Mouse (Mus musculus) CH12.LX (cell line): ENCODE results near the gene Vmn1r199. TPM values are rescaled to one million over a fixed set of nuclear protein-coding genes. Genes with fewer than 3 reads are reported as not detected.

Source experiments
- DNase-seq: peaks from one replicate; pipeline ENCODE4 v3.0.0-alpha.2; 2013; ENCODE audit errors: extremely low read depth
- H3K27ac ChIP-seq: 2 replicates; pipeline ENCODE4 v1.5.1; 2012; ENCODE audit warnings: low read depth, mild to moderate bottlenecking, control low read depth, moderate library complexity; ENCODE audit not compliant: insufficient read depth
- H3K27me3 ChIP-seq: replicated peaks from 2 replicates; pipeline ENCODE3; 2012; ENCODE audit warnings: inconsistent platforms
- H3K36me3 ChIP-seq, 2 experiments: replicated peaks in 1 of 2; 2 replicates each; pipeline versions ENCODE3 to v1.6.1; 2012; ENCODE audit warnings: inconsistent platforms in 1 of 2, low read length in 1 of 2, mild to moderate bottlenecking in 1 of 2, mixed read lengths in 1 of 2, moderate library complexity in 1 of 2; ENCODE audit not compliant: control insufficient read depth in 1 of 2, insufficient read depth in 1 of 2
- H3K4me1 ChIP-seq, 2 experiments: 2 replicates each; pipeline ENCODE4 v1.6.1; 2012; ENCODE audit warnings: inconsistent platforms in 1 of 2, moderate library complexity in 1 of 2; ENCODE audit not compliant: insufficient read depth in 2 of 2, control insufficient read depth in 1 of 2
- H3K4me2 ChIP-seq: 2 replicates; pipeline ENCODE4 v1.6.1; 2012; ENCODE audit warnings: low read depth, mild to moderate bottlenecking, control low read depth; ENCODE audit not compliant: poor library complexity, insufficient read depth, severe bottlenecking
- H3K4me3 ChIP-seq, 3 experiments: fragments of 150-350 bp in 1 of 3; sonication (generic) in 1 of 3; replicated peaks in 1 of 3; 2 replicates each; pipeline versions ENCODE3 to v1.5.1; 2011 to 2012; ENCODE audit warnings: low read depth in 2 of 3, low read length in 2 of 3, mild to moderate bottlenecking in 2 of 3, moderate library complexity in 2 of 3, control low read depth in 1 of 3, improper control_type of control experiment in 1 of 3, inconsistent platforms in 1 of 3, mixed read lengths in 1 of 3; ENCODE audit not compliant: poor library complexity in 1 of 3
- H3K79me2 ChIP-seq: replicated peaks from 2 replicates; pipeline ENCODE4 v1.6.1; 2012; ENCODE audit warnings: mild to moderate bottlenecking, moderate library complexity; ENCODE audit not compliant: control insufficient read depth, poor library complexity, insufficient read depth, severe bottlenecking; ENCODE audit errors: extremely low read depth
- H3K9ac ChIP-seq: 2 replicates; pipeline ENCODE4 v1.6.1; 2012; ENCODE audit warnings: low read depth, mild to moderate bottlenecking, control low read depth, moderate library complexity; ENCODE audit not compliant: insufficient read depth
- H3K9me3 ChIP-seq: replicated peaks from 2 replicates; pipeline ENCODE3; 2012; ENCODE audit warnings: low read length, inconsistent platforms, mixed read lengths
- EP300 ChIP-seq: IDR thresholded peaks from 2 replicates; pipeline ENCODE4 v1.6.1; 2011; ENCODE audit warnings: low read length, improper control_type of control experiment
- ETS1 ChIP-seq: conservative IDR thresholded peaks from 2 replicates; pipeline ENCODE4 v1.6.1; 2012; ENCODE audit warnings: low read depth, mild to moderate bottlenecking, inconsistent platforms, low read length, improper control_type of control experiment, moderate library complexity
- HCFC1 ChIP-seq: IDR thresholded peaks from 2 replicates; pipeline ENCODE4 v1.6.1; 2012; ENCODE audit warnings: low read depth, mild to moderate bottlenecking, inconsistent platforms, low read length, improper control_type of control experiment
- JUN ChIP-seq: IDR thresholded peaks from 2 replicates; pipeline ENCODE4 v1.6.1; 2011; ENCODE audit warnings: low read depth, mild to moderate bottlenecking, low read length, improper control_type of control experiment, moderate library complexity; ENCODE audit not compliant: insufficient read depth
- JUND ChIP-seq: conservative IDR thresholded peaks from 2 replicates; pipeline ENCODE4 v1.6.1; 2011; ENCODE audit warnings: low read depth, low read length, improper control_type of control experiment
- MAFK ChIP-seq: IDR thresholded peaks from 2 replicates; pipeline ENCODE4 v1.6.1; 2011; ENCODE audit warnings: low read length, improper control_type of control experiment; ENCODE audit not compliant: insufficient replicate concordance
- MAX ChIP-seq: IDR thresholded peaks from 2 replicates; pipeline ENCODE4 v1.6.1; 2011; ENCODE audit warnings: low read length, improper control_type of control experiment
- MEF2A ChIP-seq: IDR thresholded peaks from 2 replicates; pipeline ENCODE4 v1.6.1; 2014; ENCODE audit warnings: low read depth, mild to moderate bottlenecking, inconsistent platforms, low read length, improper control_type of control experiment, borderline replicate concordance
- MXI1 ChIP-seq: IDR thresholded peaks from 2 replicates; pipeline ENCODE4 v1.6.1; 2011; ENCODE audit warnings: mild to moderate bottlenecking, low read depth, low read length, improper control_type of control experiment
- MYC ChIP-seq: IDR thresholded peaks from 2 replicates; pipeline ENCODE4 v1.6.1; 2011; ENCODE audit warnings: low read depth, mild to moderate bottlenecking, improper control_type of control experiment, low read length
- NELFE ChIP-seq: IDR thresholded peaks from 2 replicates; pipeline ENCODE4 v1.6.1; 2011; ENCODE audit warnings: low read depth, low read length, improper control_type of control experiment
- RAD21 ChIP-seq: IDR thresholded peaks from 2 replicates; pipeline ENCODE4 v1.6.1; 2011; ENCODE audit warnings: low read depth, mild to moderate bottlenecking, low read length, improper control_type of control experiment, moderate library complexity
- RCOR1 ChIP-seq: conservative IDR thresholded peaks from 2 replicates; pipeline ENCODE4 v1.6.1; 2012; ENCODE audit warnings: low read depth, mild to moderate bottlenecking, inconsistent platforms, low read length, improper control_type of control experiment
- TBP ChIP-seq: conservative IDR thresholded peaks from 2 replicates; pipeline ENCODE4 v1.6.1; 2011; ENCODE audit warnings: low read depth, low read length, improper control_type of control experiment
- UBTF ChIP-seq: IDR thresholded peaks from 2 replicates; pipeline ENCODE4 v1.6.1; 2012; ENCODE audit warnings: low read depth, mild to moderate bottlenecking, inconsistent platforms, low read length, improper control_type of control experiment, moderate library complexity
- USF1 ChIP-seq: IDR thresholded peaks from 2 replicates; pipeline ENCODE4 v1.6.1; 2014; ENCODE audit warnings: low read depth, mild to moderate bottlenecking, inconsistent platforms, low read length, improper control_type of control experiment
- ZC3H11A ChIP-seq: IDR thresholded peaks from 2 replicates; pipeline ENCODE4 v1.6.1; 2012; ENCODE audit warnings: low read depth, mild to moderate bottlenecking, inconsistent platforms, low read length, improper control_type of control experiment
- ZNF384 ChIP-seq: IDR thresholded peaks from 2 replicates; pipeline ENCODE4 v1.6.1; 2012; ENCODE audit warnings: low read depth, low read length, improper control_type of control experiment, inconsistent platforms
- dilution Hi-C: fragments of 300-500 bp; cut with MboI; formaldehyde crosslinking; loops from 2 replicates; pipeline ENCODE4 v1.14.3; 2020; ENCODE audit warnings: low sequenced_read_pairs; ENCODE audit not compliant: extremely low pct_unique_long_range_greater_than_20kb, extremely low pct_ligation_motif_present
- in situ Hi-C: fragments of 300-500 bp; cut with MboI; formaldehyde crosslinking; loops from 3 replicates; pipeline ENCODE4 v1.14.3; 2019; ENCODE audit warnings: low sequenced_read_pairs, low pct_ligation_motif_present, low pct_unique_long_range_greater_than_20kb, mixed read lengths
- polyA plus RNA-seq: library from polyadenylated mRNA; unstranded; fragments of >175 nt; gene quantifications from 2 replicates; pipeline ENCODE4 v1.2.1, GENCODE M21; 2012; ENCODE audit warnings: low read depth; ENCODE audit not compliant: insufficient read length
- total RNA-seq, 2 experiments: library from RNA; depleted of rRNA; stranded (reverse); fragments of 300-350 nt in 1 of 2; fragments of >200 nt in 1 of 2; gene quantifications; 2 replicates each; pipeline ENCODE4 v1.2.3; 2012 to 2014

Gene Vmn1r199
- total and polyA plus RNA-seq, 3 experiments: not detected

DNA sequence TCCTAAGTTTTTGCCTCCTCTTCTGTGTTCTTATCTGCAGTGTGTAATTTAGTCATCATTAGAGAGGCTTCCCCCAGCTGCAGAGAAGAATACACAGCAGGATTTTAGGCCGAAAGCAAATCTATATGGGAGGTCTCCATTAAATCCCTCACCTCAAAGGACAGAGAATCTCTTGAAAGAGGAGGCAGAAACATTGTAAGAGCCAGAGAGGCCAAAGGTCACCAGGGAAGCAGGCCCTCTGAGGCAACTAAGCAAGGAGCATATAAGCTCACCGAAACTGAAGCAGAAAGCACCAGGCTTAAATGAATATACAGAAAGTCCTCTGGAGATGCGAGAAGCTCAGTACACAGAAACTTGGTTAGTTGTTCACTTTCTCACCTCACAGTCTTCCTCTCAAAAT, 10.5 kb downstream of the Vmn1r199 start, which contains the start of gene Vmn1r200:
Gene Vmn1r200, plus strand, starts transcription at position 301 of the 400 bp plus-strand sequence.
- H3K27ac ChIP-seq: no peak within 1 kb of the TSS
- no peak within 1 kb of the TSS for H3K4me2 ChIP-seq
- no peak within 1 kb of the TSS for H3K4me3 ChIP-seq
- no peaks in the 10 kb centered on the region for H3K79me2 ChIP-seq
- in situ Hi-C loops: no loop called here
- no peak within 1 kb of the TSS for H3K9ac ChIP-seq
- H3K27me3 ChIP-seq: no peaks in the 10 kb centered on the region
- no peaks in the 10 kb centered on the region for H3K4me1 ChIP-seq
- TF ChIP-seq HCFC1 (no peak), RAD21 (no peak)
- no peaks in the 10 kb centered on the region for H3K36me3 ChIP-seq
- no peak for DNase-seq
- no peaks in the 10 kb centered on the region for H3K9me3 ChIP-seq
- dilution Hi-C loops: no loop called here

GRCm38 (mm10) chr13:22402978-22403377, 23.4 kb downstream of the Vmn1r199 start:
- dilution Hi-C loops: no loop called here
- no peak overlapping the region for H3K4me2 ChIP-seq
- TF ChIP-seq RCOR1: no peak
- no peak for TF ChIP-seq JUND
- TF ChIP-seq MEF2A: no peak
- TF ChIP-seq UBTF: no peak
- TF ChIP-seq ETS1: no peak
- TF ChIP-seq TBP: no peak
- TF ChIP-seq NELFE: no peak
- TF ChIP-seq USF1: no peak
- TF ChIP-seq MAX: no peak
- TF ChIP-seq MAFK: no peak
- no peak for TF ChIP-seq MXI1
- TF ChIP-seq EP300: no peak
- no peak for TF ChIP-seq JUN
- no peak for TF ChIP-seq ZC3H11A
- TF ChIP-seq MYC: no peak
- no peak for TF ChIP-seq ZNF384
- TF ChIP-seq, all 38 proteins: peak for 0
- DNase-seq: no peak
- H3K4me1 ChIP-seq: no peaks in the 10 kb centered on the region
- no peaks in the 10 kb centered on the region for H3K79me2 ChIP-seq
- no peaks in the 10 kb centered on the region for H3K27me3 ChIP-seq
- H3K27ac ChIP-seq: no peak overlapping the region
- H3K4me3 ChIP-seq: no peak overlapping the region
- H3K9me3 ChIP-seq: peaks cover 6% of the 10 kb centered on the region
- in situ Hi-C loops: no loop called here
- no peaks in the 10 kb centered on the region for H3K36me3 ChIP-seq
- H3K9ac ChIP-seq: no peak overlapping the region

Other genes starting within 250 kb of the Vmn1r199 start
- not detected in 2 replicates for gene Vmn1r191, start 195.8 kb upstream of the Vmn1r199 start, total RNA-seq (2012; rRNA removed)
- gene Vmn1r191, start 195.8 kb upstream of the Vmn1r199 start, total RNA-seq (2014; rRNA removed): not detected in 2 replicates
- gene Vmn1r191, start 195.8 kb upstream of the Vmn1r199 start, polyA plus RNA-seq: not detected in 2 replicates
- gene Vmn1r192, start 188.7 kb upstream of the Vmn1r199 start, total RNA-seq (2012; rRNA removed): not detected in 2 replicates
- gene Vmn1r192, start 188.7 kb upstream of the Vmn1r199 start, total RNA-seq (2014; rRNA removed): not detected in 2 replicates
- not detected in 2 replicates for gene Vmn1r192, start 188.7 kb upstream of the Vmn1r199 start, polyA plus RNA-seq
- not detected in 2 replicates for gene Vmn1r193, start 156.7 kb upstream of the Vmn1r199 start, total RNA-seq (2012; rRNA removed)
- gene Vmn1r193, start 156.7 kb upstream of the Vmn1r199 start, total RNA-seq (2014; rRNA removed): not detected in 2 replicates
- gene Vmn1r193, start 156.7 kb upstream of the Vmn1r199 start, polyA plus RNA-seq: not detected in 2 replicates
- gene Vmn1r194, start 135.6 kb upstream of the Vmn1r199 start, total RNA-seq (2012; rRNA removed): not detected in 2 replicates
- gene Vmn1r194, start 135.6 kb upstream of the Vmn1r199 start, total RNA-seq (2014; rRNA removed): not detected in 2 replicates
- not detected in 2 replicates for gene Vmn1r194, start 135.6 kb upstream of the Vmn1r199 start, polyA plus RNA-seq
- not detected in 2 replicates for gene Vmn1r195, start 109.3 kb upstream of the Vmn1r199 start, total RNA-seq (2012; rRNA removed)
- gene Vmn1r195, start 109.3 kb upstream of the Vmn1r199 start, total RNA-seq (2014; rRNA removed): not detected in 2 replicates
- gene Vmn1r195, start 109.3 kb upstream of the Vmn1r199 start, polyA plus RNA-seq: not detected in 2 replicates
- gene Vmn1r196, start 89.9 kb upstream of the Vmn1r199 start, total RNA-seq (2012; rRNA removed): not detected in 2 replicates
- not detected in 2 replicates for gene Vmn1r196, start 89.9 kb upstream of the Vmn1r199 start, total RNA-seq (2014; rRNA removed)
- gene Vmn1r196, start 89.9 kb upstream of the Vmn1r199 start, polyA plus RNA-seq: not detected in 2 replicates
- gene Vmn1r197, start 55.2 kb upstream of the Vmn1r199 start, total RNA-seq (2012; rRNA removed): not detected in 2 replicates
- gene Vmn1r197, start 55.2 kb upstream of the Vmn1r199 start, total RNA-seq (2014; rRNA removed): not detected in 2 replicates
- 0.04 TPM in 1 of 2 replicates, not detected in the other for gene Vmn1r197, start 55.2 kb upstream of the Vmn1r199 start, polyA plus RNA-seq
- not detected in 2 replicates for gene Vmn1r198, start 29.5 kb upstream of the Vmn1r199 start, total RNA-seq (2012; rRNA removed)
- not detected in 2 replicates for gene Vmn1r198, start 29.5 kb upstream of the Vmn1r199 start, total RNA-seq (2014; rRNA removed)
- gene Vmn1r198, start 29.5 kb upstream of the Vmn1r199 start, polyA plus RNA-seq: not detected in 2 replicates
- gene Vmn1r200, start 10.6 kb downstream of the Vmn1r199 start, total RNA-seq (2012; rRNA removed): not detected in 2 replicates
- not detected in 2 replicates for gene Vmn1r200, start 10.6 kb downstream of the Vmn1r199 start, total RNA-seq (2014; rRNA removed)
- gene Vmn1r200, start 10.6 kb downstream of the Vmn1r199 start, polyA plus RNA-seq: not detected in 2 replicates
- gene Vmn1r201, start 92.1 kb downstream of the Vmn1r199 start, total RNA-seq (2012; rRNA removed): 0.13 TPM in 1 of 2 replicates, not detected in the other
- gene Vmn1r201, start 92.1 kb downstream of the Vmn1r199 start, total RNA-seq (2014; rRNA removed): 0.04 TPM in 1 of 2 replicates, not detected in the other
- gene Vmn1r201, start 92.1 kb downstream of the Vmn1r199 start, polyA plus RNA-seq: not detected in 2 replicates
- gene Vmn1r202, start 125.6 kb downstream of the Vmn1r199 start, total RNA-seq (2012; rRNA removed): not detected in 2 replicates
- gene Vmn1r202, start 125.6 kb downstream of the Vmn1r199 start, total RNA-seq (2014; rRNA removed): not detected in 2 replicates
- not detected in 2 replicates for gene Vmn1r202, start 125.6 kb downstream of the Vmn1r199 start, polyA plus RNA-seq
- gene Vmn1r203, start 138.3 kb downstream of the Vmn1r199 start, total RNA-seq (2012; rRNA removed): 0.04 TPM in 2 replicates
- 0.08 and 0.14 TPM in 2 replicates for gene Vmn1r203, start 138.3 kb downstream of the Vmn1r199 start, total RNA-seq (2014; rRNA removed)
- gene Vmn1r203, start 138.3 kb downstream of the Vmn1r199 start, polyA plus RNA-seq: 0.05 and 0.06 TPM in 2 replicates
- not detected in 2 replicates for gene Vmn1r204, start 173.4 kb downstream of the Vmn1r199 start, total RNA-seq (2012; rRNA removed)
- not detected in 2 replicates for gene Vmn1r204, start 173.4 kb downstream of the Vmn1r199 start, total RNA-seq (2014; rRNA removed)
- gene Vmn1r204, start 173.4 kb downstream of the Vmn1r199 start, polyA plus RNA-seq: not detected in 2 replicates
- not detected in 2 replicates for gene Vmn1r205, start 213.2 kb downstream of the Vmn1r199 start, total RNA-seq (2012; rRNA removed)
- gene Vmn1r205, start 213.2 kb downstream of the Vmn1r199 start, total RNA-seq (2014; rRNA removed): not detected in 2 replicates
- gene Vmn1r205, start 213.2 kb downstream of the Vmn1r199 start, polyA plus RNA-seq: not detected in 2 replicates
- gene Vmn1r206, start 244.4 kb downstream of the Vmn1r199 start, total RNA-seq (2012; rRNA removed): not detected in 2 replicates
- gene Vmn1r206, start 244.4 kb downstream of the Vmn1r199 start, total RNA-seq (2014; rRNA removed): not detected in 2 replicates
- not detected in 2 replicates for gene Vmn1r206, start 244.4 kb downstream of the Vmn1r199 start, polyA plus RNA-seq